Mouse (Mus musculus): Measurements from ENCODE around the gene Gm21750. TPM values are rescaled to one million over a fixed set of nuclear protein-coding genes. Genes with fewer than 3 reads are reported as not detected.
"Not testable (repeated sequence)": the region's sequence is repeated elsewhere in the genome, so short reads cannot be mapped to it uniquely, and the experiment has no call there.

The Gm21750 gene
- polyA plus RNA-seq (2012; rRNA removed), result not detected in 2 replicates

DNA sequence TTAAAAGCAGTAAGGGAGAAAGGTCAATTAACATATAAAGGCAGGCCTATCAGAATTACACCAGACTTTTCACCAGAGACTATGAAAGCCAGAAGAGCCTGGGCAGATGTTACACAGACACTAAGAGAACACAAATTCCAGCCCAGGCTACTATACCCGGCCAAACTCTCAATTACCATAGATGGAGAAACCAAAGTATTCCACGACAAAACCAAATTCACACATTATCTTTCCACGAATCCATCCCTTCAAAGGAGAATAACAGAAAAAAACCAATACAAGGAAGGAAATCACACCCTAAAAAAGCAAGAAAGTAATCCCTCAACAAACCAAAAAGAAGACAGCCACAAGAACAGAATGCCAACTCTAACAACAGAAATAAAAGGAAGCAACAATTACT is at the start of gene Gm21750:
Gm21750 (plus strand) TSS at position 301 of the 400 bp plus-strand sequence.
- DNase-seq (ENCODE audit: low spot score), result not testable (repeated sequence)

DNA sequence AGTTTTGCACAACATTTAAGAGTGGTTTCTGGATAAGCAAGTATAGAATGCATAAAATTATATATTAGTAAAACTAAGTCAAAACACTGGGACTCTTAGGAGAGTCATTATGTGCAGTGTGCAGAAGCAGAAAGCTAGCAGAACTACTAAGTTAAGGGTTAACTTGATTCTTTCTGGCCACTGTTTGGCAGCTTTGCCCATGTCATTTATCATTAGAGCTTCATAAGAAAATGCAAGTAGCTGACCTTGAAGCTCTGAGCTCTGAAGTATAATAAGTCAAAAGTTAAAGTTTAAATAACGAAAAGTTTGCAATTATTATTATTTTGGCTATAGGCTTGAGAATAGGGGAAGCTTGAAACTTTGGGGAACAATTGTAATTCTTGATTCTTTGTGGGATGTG is 46.1 kb upstream of the Gm21750 start:
- DNase-seq (ENCODE audit: low spot score), result not testable (repeated sequence)

- no peak for DNase-seq (ENCODE audit: low spot score)
Observed at GRCm38 (mm10) chr14:73620880-73621279, 40.1 kb upstream of the Gm21750 start.

GRCm38 (mm10) chr14:73622988-73623387 is 38.0 kb upstream of the Gm21750 start:
- DNase-seq (ENCODE audit: low spot score), result no peak

DNA sequence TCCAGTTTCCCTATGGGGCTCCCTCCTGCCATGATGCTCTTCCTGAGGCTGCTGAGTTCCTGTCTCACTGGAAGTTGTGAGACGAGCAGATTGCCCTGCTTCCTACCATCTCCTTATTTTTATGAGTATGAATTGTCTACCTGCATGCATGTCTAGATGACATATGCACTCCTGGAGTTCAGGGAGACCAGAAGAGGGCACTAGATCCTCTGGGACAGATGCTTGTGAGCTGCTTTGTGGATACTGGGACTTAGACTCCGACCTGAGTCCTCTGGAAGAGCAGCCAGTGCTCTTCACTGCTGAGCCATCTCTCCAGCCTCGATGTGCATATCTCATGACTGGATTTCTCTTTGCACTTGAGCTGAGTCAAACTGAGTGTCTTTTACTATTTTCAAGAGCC is 35.6 kb upstream of the Gm21750 start:
- no peak for DNase-seq (ENCODE audit: low spot score)

GRCm38 (mm10) chr14:73631511-73631910 is 29.5 kb upstream of the Gm21750 start:
- DNase-seq (ENCODE audit: low spot score), result no peak

- DNase-seq (ENCODE audit: low spot score), result no peak
Observed at GRCm38 (mm10) chr14:73632648-73633263, 28.3 kb upstream of the Gm21750 start.

GRCm38 (mm10) chr14:73634356-73634755 is 26.7 kb upstream of the Gm21750 start:
- DNase-seq (ENCODE audit: low spot score), result no peak

- no peak for DNase-seq (ENCODE audit: low spot score)
Observed at GRCm38 (mm10) chr14:73637460-73637859, 23.6 kb upstream of the Gm21750 start.

GRCm38 (mm10) chr14:73650179-73650578 is 10.8 kb upstream of the Gm21750 start:
- DNase-seq (ENCODE audit: low spot score), result no peak

GRCm38 (mm10) chr14:73670091-73670490 is 9.1 kb downstream of the Gm21750 start:
- DNase-seq (ENCODE audit: low spot score), result no peak

DNA sequence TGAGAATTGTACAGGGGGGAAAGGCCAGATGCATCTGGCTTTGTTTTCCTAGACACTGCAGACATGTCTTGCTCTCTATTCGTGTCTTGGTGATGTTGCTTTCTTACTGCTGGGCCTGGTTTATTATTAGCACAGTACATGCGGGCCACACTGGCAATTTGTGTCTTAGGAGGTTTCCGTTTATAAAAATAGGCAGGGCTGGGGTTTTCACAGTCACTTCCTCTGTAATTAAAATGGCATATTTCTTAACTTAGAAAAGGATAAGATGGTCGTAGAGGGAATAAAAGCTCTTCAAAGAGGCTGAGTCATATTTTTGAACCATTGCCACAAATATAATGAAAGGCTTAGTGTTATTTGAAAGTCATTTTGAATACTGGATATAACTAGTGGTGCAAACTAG is 26.7 kb downstream of the Gm21750 start:
- DNase-seq (ENCODE audit: low spot score), result no peak

DNA sequence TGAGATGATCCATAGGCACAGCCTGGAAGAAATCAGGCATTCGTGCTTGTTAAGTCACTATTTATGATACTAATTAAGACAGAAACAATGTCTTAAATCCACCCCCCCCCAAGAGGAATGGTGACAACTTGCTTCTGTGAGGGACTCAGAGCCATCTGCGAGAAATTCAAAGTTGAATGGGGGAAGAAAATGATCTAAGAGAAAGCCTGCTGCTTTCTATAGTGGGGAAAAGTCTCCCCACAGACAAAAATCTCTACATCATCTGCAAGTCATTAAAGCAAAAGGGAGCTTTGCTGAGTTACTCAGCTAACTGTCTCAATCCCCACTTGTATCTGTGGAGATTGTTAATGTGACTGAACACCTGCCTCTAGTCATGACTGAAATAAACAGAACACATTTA is 27.4 kb downstream of the Gm21750 start:
- DNase-seq (ENCODE audit: low spot score), result no peak

DNA sequence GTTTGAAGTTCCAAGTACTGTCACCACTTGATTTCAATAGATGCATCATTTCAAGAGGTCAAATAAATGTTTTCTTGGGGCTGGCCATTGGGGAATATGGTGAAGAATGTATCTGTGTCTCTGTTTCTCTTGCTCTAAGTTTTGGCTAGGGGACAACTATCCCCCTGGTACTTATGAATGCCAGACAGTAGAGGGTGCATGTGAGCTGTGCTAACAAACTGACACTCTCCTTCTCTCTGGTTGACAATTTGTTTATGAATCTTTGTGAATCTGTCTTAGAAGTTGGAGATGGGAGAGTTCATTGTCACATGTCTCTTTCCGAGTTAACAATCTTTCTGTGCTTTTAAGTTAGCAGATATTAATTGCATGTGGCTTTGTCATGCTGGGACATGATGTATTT is 39.2 kb downstream of the Gm21750 start:
- no peak for DNase-seq (ENCODE audit: low spot score)

DNA sequence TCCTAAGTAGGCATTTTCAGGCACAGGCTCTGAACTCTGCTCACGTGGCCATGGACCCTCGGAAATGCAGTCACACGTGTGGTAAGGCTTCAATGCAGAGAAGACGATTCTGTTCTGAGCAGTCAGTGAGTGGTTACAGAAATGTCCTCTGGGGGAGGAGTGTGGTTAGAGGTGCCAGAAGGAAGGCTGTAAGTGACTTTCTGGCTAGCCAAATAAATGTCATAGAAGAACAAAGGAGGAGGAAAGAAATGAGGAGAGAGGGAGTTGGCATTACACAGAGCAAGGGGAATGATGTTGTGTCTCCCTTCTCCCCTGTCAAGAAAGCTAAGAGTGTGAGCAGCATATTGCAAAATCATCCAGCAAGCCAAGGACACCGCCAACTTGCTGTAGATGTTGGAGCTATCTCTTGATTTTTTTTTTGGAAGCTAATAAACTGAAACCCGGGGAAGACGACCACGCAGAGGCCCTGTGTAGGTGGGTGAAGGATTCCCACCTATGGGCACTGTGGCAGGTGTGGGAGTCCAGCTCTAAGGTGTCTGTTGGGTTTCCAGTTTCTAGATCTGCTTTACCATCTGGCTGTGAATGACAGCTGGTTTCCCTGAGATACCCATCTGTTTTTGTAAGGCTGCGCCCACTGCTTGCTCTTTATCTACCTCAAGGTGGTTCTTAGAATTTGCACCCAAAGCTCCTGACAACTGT is 48.5 kb downstream of the Gm21750 start:
- no peak for DNase-seq (ENCODE audit: low spot score)

Other genes with a start within 250 kb of the Gm21750 start
- gene Med4, start 151.2 kb upstream of the Gm21750 start, polyA plus RNA-seq (2012; rRNA removed), result 30.3 and 35.6 TPM in 2 replicates
- gene Sucla2, start 135.9 kb upstream of the Gm21750 start, polyA plus RNA-seq (2012; rRNA removed), result 76.3 and 78.1 TPM in 2 replicates
- 1.7 and 2.2 TPM in 2 replicates for gene Nudt15, start 113.0 kb upstream of the Gm21750 start, polyA plus RNA-seq (2012; rRNA removed)